Mouse (Mus musculus) embryonic facial prominence, embryonic 11.5 days (tissue): Measurements from ENCODE around the gene Plekha7. TPM values are rescaled to one million over a fixed set of nuclear protein-coding genes. Genes with fewer than 3 reads are reported as not detected.

Source experiments
- ATAC-seq: fragments of 200-750 bp; cut with Nextera tagmentation; replicated peaks from 2 replicates; pipeline ENCODE4 v1.8.0; 2017; ENCODE audit warnings: low read depth; ENCODE audit not compliant: insufficient number of reproducible peaks, low FRiP score, low TSS enrichment
- DNase-seq: peaks from one replicate; pipeline ENCODE4 v3.0.0-alpha.2; 2015; ENCODE audit warnings: low spot score
- H3K27ac ChIP-seq: fragments of 300-500 bp; sonication (generic); replicated peaks from 2 replicates; pipeline ENCODE4 v1.5.1; 2014; ENCODE audit warnings: mild to moderate bottlenecking, low read depth, low read length, control low read depth
- H3K27me3 ChIP-seq: fragments of 300-500 bp; sonication (generic); 2 replicates; pipeline ENCODE4 v1.6.1; 2014; ENCODE audit warnings: mild to moderate bottlenecking, low read length, moderate library complexity, mixed read lengths; ENCODE audit not compliant: control insufficient read depth, insufficient read depth
- H3K36me3 ChIP-seq: fragments of 300-500 bp; sonication (generic); replicated peaks from 2 replicates; pipeline ENCODE4 v1.6.1; 2014; ENCODE audit warnings: low read depth, mild to moderate bottlenecking, low read length, moderate library complexity, mixed read lengths; ENCODE audit not compliant: control insufficient read depth, insufficient read depth
- H3K4me1 ChIP-seq: fragments of 300-500 bp; sonication (generic); 2 replicates; pipeline ENCODE4 v1.6.1; 2014; ENCODE audit warnings: low read length, mixed read lengths; ENCODE audit not compliant: control insufficient read depth, insufficient read depth
- H3K4me2 ChIP-seq: fragments of 300-500 bp; sonication (generic); 2 replicates; pipeline ENCODE4 v1.6.1; 2014; ENCODE audit warnings: low read depth, mild to moderate bottlenecking, control low read depth, low read length, moderate library complexity
- H3K4me3 ChIP-seq: fragments of 300-500 bp; sonication (generic); 2 replicates; pipeline ENCODE4 v1.5.1; 2014; ENCODE audit warnings: low read depth, low read length, control low read depth
- H3K9ac ChIP-seq: fragments of 300-500 bp; sonication (generic); replicated peaks from 2 replicates; pipeline ENCODE4 v1.6.1; 2014; ENCODE audit warnings: mild to moderate bottlenecking, control low read depth, low read length
- H3K9me3 ChIP-seq: fragments of 300-500 bp; sonication (generic); replicated peaks from 2 replicates; pipeline ENCODE4 v1.6.1; 2016; ENCODE audit warnings: mild to moderate bottlenecking, low read length, inconsistent platforms, mixed read lengths; ENCODE audit not compliant: control insufficient read depth
- WGBS: fragments of 180-500 bp; shearing (Covaris S2); extraction: QIAGEN DNeasy Blood & Tissue Kit; methylation state at CpG from one replicate; pipeline ENCODE4 v1.1.7; 2014; 5-methylcytosine and 5-hydroxymethylcytosine counted together
- polyA plus RNA-seq: library from polyadenylated mRNA; unstranded; fragments of >200 nt; fragmentation: Nextera tagmentation; extraction: Ambion mirVana; gene quantifications from 2 replicates; pipeline ENCODE4 v1.2.1, GENCODE M21; 2014

Gene Plekha7
- polyA plus RNA-seq, 1 experiment from 2014 or later: 3.6 TPM

DNA sequence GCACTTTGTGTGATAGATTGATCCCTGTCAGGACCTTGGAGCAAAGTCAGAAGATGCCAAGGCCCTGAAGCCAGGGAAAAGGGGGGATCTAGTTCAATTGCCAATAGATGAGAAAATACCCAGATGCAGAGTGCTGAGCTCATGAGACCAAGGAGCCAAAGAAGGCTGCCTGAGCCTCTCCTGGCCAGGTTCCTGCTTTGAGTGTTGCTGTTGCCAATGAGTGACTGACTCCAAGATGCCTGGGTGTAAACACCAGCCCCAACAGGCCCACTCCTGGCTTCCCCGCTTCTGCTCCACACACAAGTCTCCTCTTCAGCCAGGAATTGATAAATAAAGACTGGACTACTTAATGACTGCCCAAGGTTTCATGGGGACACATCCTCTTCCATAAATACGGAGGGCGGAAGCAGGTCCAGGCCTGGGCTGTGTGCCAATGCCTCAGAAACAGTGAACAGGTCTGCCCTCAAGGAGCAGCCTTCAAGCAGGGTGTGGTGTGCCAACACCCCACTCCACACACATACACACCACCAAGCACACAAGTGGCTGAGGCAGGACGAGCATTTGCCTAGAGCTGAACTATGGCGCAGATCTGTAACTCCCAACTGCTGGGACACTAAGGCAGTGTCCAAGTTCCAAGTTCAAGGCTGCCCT lies 6.4 kb downstream of the Plekha7 start:
- Histone ChIP-seq H3K4me3 (no peak overlapping the region), H3K9ac (no peak overlapping the region), H3K4me2 (no peak overlapping the region), H3K9me3 (no peaks in the 10 kb centered on the region), H3K27ac (no peak overlapping the region), H3K36me3 (no peaks in the 10 kb centered on the region), H3K27me3 (no peaks in the 10 kb centered on the region), H3K4me1 (no peaks in the 10 kb centered on the region)
- DNase-seq (no peak), ATAC-seq (no peak)
- WGBS: 92% methylated on average over 5 of the region's 5 CpGs

DNA sequence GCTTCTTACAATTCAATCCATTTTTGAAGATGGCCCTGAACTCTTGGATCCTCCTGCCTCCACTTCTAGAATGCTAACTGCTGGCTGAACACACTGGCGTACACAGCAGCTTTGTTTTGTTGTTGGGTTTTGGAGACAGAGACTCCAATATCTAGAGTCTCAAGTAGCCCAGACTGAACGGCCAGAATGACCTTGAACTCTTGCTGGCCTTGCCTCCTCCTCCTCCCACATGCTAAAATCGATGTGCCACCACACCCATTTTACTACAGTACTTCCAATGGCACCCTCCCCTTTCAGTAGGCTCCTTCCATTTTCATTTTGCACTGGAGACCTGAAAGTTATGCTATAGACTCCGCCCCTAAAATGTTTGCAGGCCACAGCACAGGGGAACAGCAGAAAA lies 7.0 kb downstream of the Plekha7 start:
- no peak overlapping the region for H3K27ac ChIP-seq
- H3K36me3 ChIP-seq: no peaks in the 10 kb centered on the region
- H3K4me3 ChIP-seq: no peak overlapping the region
- H3K9me3 ChIP-seq: no peaks in the 10 kb centered on the region
- DNase-seq (no peak), ATAC-seq (no peak)
- H3K4me2 ChIP-seq: no peak overlapping the region
- WGBS: 76% methylated on average over 4 of the region's 4 CpGs
- no peaks in the 10 kb centered on the region for H3K4me1 ChIP-seq
- H3K27me3 ChIP-seq: no peaks in the 10 kb centered on the region
- H3K9ac ChIP-seq: no peak overlapping the region

DNA sequence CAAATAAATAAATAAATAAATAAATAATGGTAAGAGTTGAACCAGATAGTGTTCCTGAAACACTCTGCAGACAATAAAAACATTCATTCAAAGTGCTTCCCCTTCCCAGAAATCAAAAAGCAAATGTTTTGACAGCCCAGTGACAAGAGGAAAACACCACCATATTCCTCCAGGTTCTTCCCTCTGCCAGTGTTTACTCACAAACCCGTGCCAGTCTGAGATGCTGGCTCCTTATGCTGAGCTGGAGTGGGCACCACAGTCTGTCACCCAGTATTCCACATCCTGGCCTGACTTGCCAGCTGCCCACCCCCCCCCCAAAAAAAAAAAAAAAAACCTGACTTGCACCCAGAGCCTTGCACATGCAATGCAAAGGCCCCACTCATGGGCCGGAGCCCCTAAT lies 9.3 kb downstream of the Plekha7 start:
- Histone ChIP-seq H3K9me3 (no peaks in the 10 kb centered on the region), H3K9ac (no peak overlapping the region), H3K4me2 (no peak overlapping the region), H3K4me1 (peaks cover 3% of the 10 kb centered on the region; the same call in 1 of the 2 replicates), H3K27me3 (no peaks in the 10 kb centered on the region), H3K36me3 (no peaks in the 10 kb centered on the region), H3K4me3 (no peak overlapping the region), H3K27ac (no peak overlapping the region)
- no peak for DNase-seq
- WGBS: 89% methylated on average over 2 of the region's 2 CpGs
- ATAC-seq: no peak

DNA sequence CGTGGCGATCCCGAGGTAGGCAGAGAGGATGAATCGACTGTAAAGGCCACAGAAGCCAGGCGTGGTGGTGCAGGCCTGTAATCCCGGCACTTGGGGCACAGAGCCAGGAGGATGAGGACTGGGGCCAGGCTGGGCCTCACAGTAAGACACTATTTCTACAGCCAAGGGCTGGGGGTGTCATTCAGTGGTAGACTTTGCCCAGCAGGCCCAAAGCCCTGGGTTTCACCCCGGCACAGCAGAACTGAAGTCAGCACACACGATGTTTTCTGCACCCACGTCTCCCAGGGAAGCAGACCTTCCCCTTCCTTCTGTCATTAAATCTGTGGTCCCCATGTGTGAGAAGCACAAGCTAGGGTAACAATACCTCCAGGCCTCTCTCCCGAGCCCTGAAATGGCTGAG lies 9.8 kb downstream of the Plekha7 start:
- DNase-seq (no peak), ATAC-seq (no peak)
- Histone ChIP-seq H3K27ac (no peak overlapping the region), H3K4me2 (no peak overlapping the region), H3K9me3 (no peaks in the 10 kb centered on the region), H3K4me1 (peaks cover 3% of the 10 kb centered on the region; the same call in 1 of the 2 replicates), H3K9ac (no peak overlapping the region), H3K4me3 (no peak overlapping the region), H3K36me3 (no peaks in the 10 kb centered on the region), H3K27me3 (no peaks in the 10 kb centered on the region)
- WGBS: 79% methylated on average over 10 of the region's 10 CpGs

DNA sequence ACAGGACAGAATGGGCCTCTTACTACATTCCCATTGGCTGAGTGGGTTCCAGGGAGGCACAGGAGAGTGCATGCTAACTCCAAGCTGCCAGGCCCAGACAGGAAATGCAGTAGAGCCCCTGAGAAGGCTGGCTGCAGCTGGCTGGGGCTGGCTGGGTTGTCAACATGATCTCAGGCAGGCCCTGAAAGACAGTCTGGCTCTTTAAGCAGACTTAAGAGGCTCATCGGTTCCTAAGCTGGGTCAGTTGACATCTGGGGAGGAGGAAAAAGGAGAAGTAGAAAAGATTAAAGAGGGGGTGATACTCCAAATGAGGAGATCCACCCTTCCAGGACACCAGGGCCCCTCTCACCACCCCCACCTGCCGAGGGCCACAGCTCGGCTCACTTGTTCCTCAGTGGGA lies 13.2 kb downstream of the Plekha7 start:
- Histone ChIP-seq H3K9ac (peak overlapping the region; percentile 13; the same call in 1 of the 2 replicates), H3K4me1 (peaks cover 3% of the 10 kb centered on the region; the same call in 1 of the 2 replicates), H3K27ac (no peak overlapping the region), H3K4me3 (no peak overlapping the region), H3K9me3 (no peaks in the 10 kb centered on the region), H3K36me3 (no peaks in the 10 kb centered on the region), H3K4me2 (no peak overlapping the region), H3K27me3 (no peaks in the 10 kb centered on the region)
- DNase-seq (peak; percentile 43), ATAC-seq (no peak)
- 60% methylated on average over 3 of the region's 3 CpGs for WGBS

DNA sequence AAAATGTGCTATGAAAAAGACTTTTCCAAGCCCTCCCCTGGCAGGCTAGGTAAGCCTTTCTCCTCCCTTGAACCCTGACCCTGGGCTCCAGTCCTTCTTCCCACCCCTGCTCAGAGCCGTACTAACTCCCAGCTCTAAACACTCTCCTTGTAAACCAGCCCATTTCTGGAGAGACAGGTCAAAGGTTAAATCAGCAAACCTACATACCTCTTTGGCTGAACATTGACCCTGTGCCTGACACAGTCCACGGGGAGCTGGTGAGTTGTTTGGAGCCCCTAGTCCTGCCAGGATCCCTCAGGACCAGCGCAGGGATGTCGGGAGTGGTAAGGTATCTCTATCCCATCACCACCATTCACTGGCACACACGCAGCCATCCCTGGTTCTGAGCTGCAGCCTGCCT lies 15.8 kb downstream of the Plekha7 start:
- Histone ChIP-seq H3K27me3 (no peaks in the 10 kb centered on the region), H3K4me2 (no peak overlapping the region), H3K4me3 (no peak overlapping the region), H3K36me3 (no peaks in the 10 kb centered on the region), H3K4me1 (peaks cover 3% of the 10 kb centered on the region; the same call in 1 of the 2 replicates), H3K9me3 (no peaks in the 10 kb centered on the region), H3K27ac (no peak overlapping the region), H3K9ac (no peak overlapping the region)
- ATAC-seq: no peak
- WGBS: 21% methylated on average over 5 of the region's 5 CpGs
- no peak for DNase-seq

DNA sequence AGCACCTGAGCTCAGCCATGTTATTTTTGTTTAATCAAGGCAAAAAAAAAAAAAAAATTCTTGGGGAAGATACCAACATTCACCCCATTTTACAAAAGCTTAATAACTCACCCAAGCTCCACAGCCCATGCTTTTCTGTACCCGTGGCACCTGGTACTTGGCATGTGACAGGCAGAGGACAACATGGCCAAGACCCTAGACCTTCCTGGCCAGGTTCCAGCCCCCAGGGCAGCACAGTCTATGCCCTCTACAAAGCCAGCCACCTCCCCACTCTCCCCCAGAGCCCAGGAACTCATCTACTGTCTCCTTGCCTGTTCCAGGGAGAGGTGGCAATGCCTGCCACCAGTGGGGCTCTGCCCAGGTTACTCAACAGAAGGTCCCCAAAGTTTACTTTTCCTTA lies 17.6 kb downstream of the Plekha7 start:
- Histone ChIP-seq H3K4me2 (no peak overlapping the region), H3K27ac (no peak overlapping the region), H3K9ac (no peak overlapping the region), H3K9me3 (no peaks in the 10 kb centered on the region), H3K27me3 (no peaks in the 10 kb centered on the region), H3K4me3 (no peak overlapping the region), H3K4me1 (peaks cover 3% of the 10 kb centered on the region), H3K36me3 (no peaks in the 10 kb centered on the region)
- ATAC-seq: no peak
- no peak for DNase-seq
- 86% methylated on average over 1 of the region's 1 CpGs for WGBS

DNA sequence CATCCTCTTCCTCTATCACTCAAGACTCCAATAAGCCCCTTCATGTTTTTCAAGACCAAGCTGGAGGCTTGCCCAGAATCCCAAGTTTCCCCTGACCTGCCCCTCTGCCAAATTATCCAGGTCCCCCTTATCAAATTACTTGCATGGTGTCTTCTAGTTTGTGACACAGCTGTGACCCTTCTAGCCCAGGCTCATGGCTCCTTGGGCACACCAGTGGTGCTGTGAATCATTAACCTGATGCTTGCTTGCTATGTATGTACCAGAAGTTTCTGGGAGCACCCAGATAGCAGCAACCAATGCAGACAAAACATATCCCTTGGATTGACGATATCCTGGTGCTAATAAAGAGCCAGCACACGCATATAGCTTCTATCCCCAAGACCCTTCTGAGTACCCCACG lies 19.2 kb downstream of the Plekha7 start:
- no peak for ATAC-seq
- H3K4me1 ChIP-seq: no peaks in the 10 kb centered on the region; the same call in 1 of the 2 replicates

More for the DNA sequence above, 19.2 kb downstream of the Plekha7 start:
- Histone ChIP-seq H3K9me3 (no peaks in the 10 kb centered on the region), H3K4me2 (no peak overlapping the region), H3K27ac (no peak overlapping the region), H3K4me3 (no peak overlapping the region), H3K9ac (no peak overlapping the region), H3K36me3 (no peaks in the 10 kb centered on the region), H3K27me3 (no peaks in the 10 kb centered on the region)
- WGBS: 84% methylated on average over 3 of the region's 3 CpGs
- DNase-seq: no peak
